Mouse (Mus musculus): ENCODE data around the gene 4930404N11Rik. TPM values are rescaled to one million over a fixed set of nuclear protein-coding genes. Genes with fewer than 3 reads are reported as not detected.
A peak's percentile ranks its signal among the peaks of the same experiment; 100 is the strongest.

Gene 4930404N11Rik
- polyA plus RNA-seq, 1 experiment from 2014 or later, result 0.45 TPM

GRCm38 (mm10) chr10:81384605-81384982, 19.0 kb upstream of the 4930404N11Rik start:
- Histone ChIP-seq H3K27ac (peak overlapping the region; percentile 90), H3K4me2 (ENCODE audit: low read length) (peak overlapping the region; percentile 85), H3K4me1 (replicated peaks; ENCODE audit: insufficient read depth, low read length) (peaks cover 17% of the 10 kb centered on the region; the same call in 1 of the 2 replicates), H3K9me3 (replicated peaks; ENCODE audit: low read length) (no peaks in the 10 kb centered on the region), H3K27me3 (ENCODE audit: insufficient read depth, low read length) (no peaks in the 10 kb centered on the region), H3K9ac (ENCODE audit: low read depth, low read length) (peak overlapping the region; percentile 74), H3K4me3 (replicated peaks; ENCODE audit: low read depth, low read length) (peak overlapping the region; percentile 81), H3K36me3 (ENCODE audit: insufficient read depth, low read length) (peaks cover 20% of the 10 kb centered on the region; the same call in 1 of the 2 replicates)
- ATAC-seq (replicated peaks; ENCODE audit: low FRiP score, low read depth) (peak; percentile 18), DNase-seq (ENCODE audit: low spot score) (no peak)
- WGBS, result 0% methylated on average over 19 of the region's 19 CpGs
- TF ChIP-seq CTCF (IDR thresholded peaks at IDR 0.05; ENCODE audit: low read depth), result no peak

DNA sequence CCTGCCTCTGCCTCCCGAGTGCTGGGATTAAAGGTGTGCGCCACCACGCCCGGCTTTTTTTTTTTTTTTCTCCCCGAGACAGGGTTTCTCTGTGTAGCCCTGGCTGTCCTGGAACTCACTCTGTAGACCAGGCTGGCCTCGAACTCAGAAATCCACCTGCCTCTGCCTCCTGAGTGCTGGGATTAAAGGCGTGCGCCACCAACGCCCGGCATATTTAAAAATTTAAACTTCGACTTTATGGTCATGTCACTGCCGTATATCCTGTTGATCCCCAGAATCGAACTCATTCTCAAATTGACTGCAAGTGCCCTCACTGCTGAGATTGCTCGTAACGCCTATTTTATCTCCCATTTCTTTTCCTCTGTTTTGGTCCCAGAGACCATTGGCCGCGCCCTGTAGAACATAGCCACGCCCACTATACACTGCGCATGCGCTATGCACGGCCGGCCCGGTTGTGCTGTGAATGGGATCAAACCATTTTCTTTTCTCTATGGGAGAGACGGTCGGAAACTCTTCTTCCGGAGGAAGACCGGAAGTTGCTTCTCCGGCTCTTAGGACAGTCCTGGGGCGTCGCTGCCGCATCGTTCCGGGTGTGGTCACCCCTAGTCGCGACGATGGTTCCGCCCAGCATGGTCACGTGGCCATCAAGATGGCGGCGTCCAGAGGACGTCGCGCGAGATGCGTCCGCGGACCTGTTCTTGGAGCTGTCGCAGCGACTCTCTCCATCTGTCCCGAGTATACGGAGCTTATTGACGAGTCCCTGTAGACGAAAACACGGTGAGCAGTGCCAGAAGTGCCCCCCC, 18.4 kb upstream of the 4930404N11Rik start, which contains the start of the genes Dohh and Gm48551:
Dohh (plus strand) TSS at position 627 of the 803 bp plus-strand sequence.
Gm48551 (plus strand) TSS at position 665 of the 803 bp plus-strand sequence.
- no peaks in the 10 kb centered on the region for H3K9me3 ChIP-seq (replicated peaks; ENCODE audit: low read length)
- peak within 1 kb of the TSS; percentile 85 for H3K4me2 ChIP-seq (ENCODE audit: low read length)
- peaks cover 12% of the 10 kb centered on the region; the same call in 1 of the 2 replicates for H3K4me1 ChIP-seq (replicated peaks; ENCODE audit: insufficient read depth, low read length)
- 5% methylated on average over 50 of the region's 54 CpGs for WGBS
- H3K27me3 ChIP-seq (ENCODE audit: insufficient read depth, low read length), result no peaks in the 10 kb centered on the region
- ATAC-seq (replicated peaks; ENCODE audit: low FRiP score, low read depth) (peak; percentile 93), DNase-seq (ENCODE audit: low spot score) (peak; percentile 99)
- 0 out of 2 replicates have a peak, but pooled peaks have one; percentile 20 for TF ChIP-seq CTCF (IDR thresholded peaks at IDR 0.05; ENCODE audit: low read depth)
- peak within 1 kb of the TSS; percentile 74 for H3K9ac ChIP-seq (ENCODE audit: low read depth, low read length)
- H3K36me3 ChIP-seq (ENCODE audit: insufficient read depth, low read length), result peaks cover 20% of the 10 kb centered on the region; the same call in 1 of the 2 replicates
- H3K27ac ChIP-seq, result peak within 1 kb of the TSS; percentile 90
- H3K4me3 ChIP-seq (replicated peaks; ENCODE audit: low read depth, low read length), result peak within 1 kb of the TSS; percentile 81

GRCm38 (mm10) chr10:81382039-81382438, 16.4 kb upstream of the 4930404N11Rik start:
- H3K9me3 ChIP-seq (replicated peaks; ENCODE audit: low read length), result no peaks in the 10 kb centered on the region
- TF ChIP-seq CTCF (IDR thresholded peaks at IDR 0.05; ENCODE audit: low read depth), result no peak
- ATAC-seq (replicated peaks; ENCODE audit: low FRiP score, low read depth) (no peak), DNase-seq (ENCODE audit: low spot score) (no peak)
- no peak overlapping the region for H3K4me3 ChIP-seq (replicated peaks; ENCODE audit: low read depth, low read length)
- H3K4me1 ChIP-seq (replicated peaks; ENCODE audit: insufficient read depth, low read length), result peaks cover 16% of the 10 kb centered on the region
- WGBS, result 66% methylated on average over 5 of the region's 5 CpGs
- H3K9ac ChIP-seq (ENCODE audit: low read depth, low read length), result no peak overlapping the region
- 0 out of 2 replicates have a peak, but pooled peaks cover 9% of the 10 kb centered on the region for H3K36me3 ChIP-seq (ENCODE audit: insufficient read depth, low read length)
- H3K4me2 ChIP-seq (ENCODE audit: low read length), result no peak overlapping the region
- H3K27ac ChIP-seq, result 0 out of 2 replicates have a peak overlapping the region, but pooled peaks have one; percentile 25
- no peaks in the 10 kb centered on the region for H3K27me3 ChIP-seq (ENCODE audit: insufficient read depth, low read length)

DNA sequence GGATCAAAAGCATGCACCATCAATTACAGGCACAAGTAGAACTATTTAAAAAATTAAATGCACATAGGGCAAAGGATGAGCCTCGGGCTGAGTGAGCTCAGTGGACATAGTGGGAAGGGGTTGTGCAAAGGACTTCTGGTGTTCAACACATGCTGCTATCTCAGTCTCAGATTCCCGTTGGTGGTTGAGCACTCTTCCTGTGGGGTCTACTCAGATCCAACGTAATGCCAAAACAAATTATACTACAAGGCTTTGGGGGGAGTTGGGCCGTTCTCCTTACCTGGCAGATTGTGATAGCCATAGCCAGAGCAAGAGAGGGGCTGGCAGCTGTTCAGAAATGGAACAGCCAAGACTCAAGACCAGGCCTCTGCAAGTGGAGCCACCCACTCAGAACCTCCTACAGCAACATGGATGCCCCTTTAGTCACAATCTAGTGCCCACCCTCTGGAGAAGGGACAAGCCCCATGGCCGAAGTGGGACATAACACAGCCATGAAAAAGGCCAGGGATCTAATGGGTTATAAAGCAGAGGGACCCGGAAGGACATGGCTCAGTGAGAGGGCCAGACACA, 14.3 kb upstream of the 4930404N11Rik start:
- Histone ChIP-seq H3K4me1 (replicated peaks; ENCODE audit: insufficient read depth, low read length) (peaks cover 13% of the 10 kb centered on the region), H3K9ac (ENCODE audit: low read depth, low read length) (no peak overlapping the region), H3K27ac (no peak overlapping the region), H3K27me3 (ENCODE audit: insufficient read depth, low read length) (no peaks in the 10 kb centered on the region), H3K4me3 (replicated peaks; ENCODE audit: low read depth, low read length) (no peak overlapping the region), H3K36me3 (ENCODE audit: insufficient read depth, low read length) (0 out of 2 replicates have a peak, but pooled peaks cover 4% of the 10 kb centered on the region), H3K9me3 (replicated peaks; ENCODE audit: low read length) (no peaks in the 10 kb centered on the region), H3K4me2 (ENCODE audit: low read length) (no peak overlapping the region)
- no peak for TF ChIP-seq CTCF (IDR thresholded peaks at IDR 0.05; ENCODE audit: low read depth)
- no peak for DNase-seq (ENCODE audit: low spot score)
- ATAC-seq (replicated peaks; ENCODE audit: low FRiP score, low read depth), result no peak
- WGBS, result 88% methylated on average over 6 of the region's 6 CpGs

GRCm38 (mm10) chr10:81379183-81379553, 13.6 kb upstream of the 4930404N11Rik start:
- DNase-seq (ENCODE audit: low spot score), result no peak
- 55% methylated on average over 3 of the region's 3 CpGs for WGBS
- no peak for TF ChIP-seq CTCF (IDR thresholded peaks at IDR 0.05; ENCODE audit: low read depth)

GRCm38 (mm10) chr10:81378553-81379182, 13.1 kb upstream of the 4930404N11Rik start:
- Histone ChIP-seq H3K9me3 (replicated peaks; ENCODE audit: low read length) (no peaks in the 10 kb centered on the region), H3K27ac (0 out of 2 replicates have a peak overlapping the region, but pooled peaks have one; percentile 54), H3K36me3 (ENCODE audit: insufficient read depth, low read length) (peaks cover 7% of the 10 kb centered on the region; the same call in 1 of the 2 replicates), H3K9ac (ENCODE audit: low read depth, low read length) (peak overlapping the region; percentile 40; the same call in 1 of the 2 replicates), H3K4me1 (replicated peaks; ENCODE audit: insufficient read depth, low read length) (peaks cover 12% of the 10 kb centered on the region), H3K4me2 (ENCODE audit: low read length) (peak overlapping the region; percentile 64), H3K4me3 (replicated peaks; ENCODE audit: low read depth, low read length) (peak overlapping the region; percentile 77), H3K27me3 (ENCODE audit: insufficient read depth, low read length) (no peaks in the 10 kb centered on the region)
- DNase-seq (ENCODE audit: low spot score), result peak; percentile 100
- peak; percentile 96 for ATAC-seq (replicated peaks; ENCODE audit: low FRiP score, low read depth)
- TF ChIP-seq CTCF (IDR thresholded peaks at IDR 0.05; ENCODE audit: low read depth), result peak; percentile 39; the same call in 1 of the 2 replicates
- under 1% methylated on average over 46 of the region's 46 CpGs for WGBS

More at GRCm38 (mm10) chr10:81379183-81379553, 13.6 kb upstream of the 4930404N11Rik start:
- Histone ChIP-seq H3K4me3 (replicated peaks; ENCODE audit: low read depth, low read length) (peak overlapping the region; percentile 77), H3K4me1 (replicated peaks; ENCODE audit: insufficient read depth, low read length) (peaks cover 12% of the 10 kb centered on the region), H3K9me3 (replicated peaks; ENCODE audit: low read length) (no peaks in the 10 kb centered on the region), H3K27ac (0 out of 2 replicates have a peak overlapping the region, but pooled peaks have one; percentile 54), H3K36me3 (ENCODE audit: insufficient read depth, low read length) (peaks cover 4% of the 10 kb centered on the region; the same call in 1 of the 2 replicates), H3K4me2 (ENCODE audit: low read length) (peak overlapping the region; percentile 64), H3K9ac (ENCODE audit: low read depth, low read length) (peak overlapping the region; percentile 40; the same call in 1 of the 2 replicates), H3K27me3 (ENCODE audit: insufficient read depth, low read length) (no peaks in the 10 kb centered on the region)
- ATAC-seq (replicated peaks; ENCODE audit: low FRiP score, low read depth), result no peak
